Mouse (Mus musculus) layer of hippocampus, adult 8-10 months (tissue): ENCODE data around the gene H60b. TPM values are rescaled to one million over a fixed set of nuclear protein-coding genes. Genes with fewer than 3 reads are reported as not detected.
"Not testable (repeated sequence)": the region's sequence is repeated elsewhere in the genome, so short reads cannot be mapped to it uniquely, and the experiment has no call there.

Experiments used
- DNase-seq, 2 experiments: peaks; one replicate each; pipeline ENCODE4 v3.0.0; 2022; ENCODE audit warnings: low spot score in 2 of 2
- total RNA-seq, 4 experiments: library from RNA; stranded (reverse); gene quantifications; 2 replicates each; pipeline ENCODE4 v1.2.4; 2022

H60b gene
- total RNA-seq, 4 experiments from 2014 or later = not detected

- no peak for DNase-seq
These were observed 115.4 kb downstream of the H60b start for GRCm38 (mm10) chr10:22273684-22274305.

- no peak for DNase-seq
These were observed 116.2 kb downstream of the H60b start for GRCm38 (mm10) chr10:22274445-22275057.

GRCm38 (mm10) chr10:22278468-22278867, 120.1 kb downstream of the H60b start:
- DNase-seq = not testable (repeated sequence)

- no peak for DNase-seq
These were observed 124.4 kb downstream of the H60b start for GRCm38 (mm10) chr10:22282816-22283215.

GRCm38 (mm10) chr10:22295676-22296075, 137.3 kb downstream of the H60b start:
- DNase-seq = no peak

- no peak for DNase-seq
These were observed 138.8 kb downstream of the H60b start for GRCm38 (mm10) chr10:22297033-22297762.

GRCm38 (mm10) chr10:22297766-22298461, 139.5 kb downstream of the H60b start:
- DNase-seq = no peak

- DNase-seq = no peak
These were observed 140.9 kb downstream of the H60b start for GRCm38 (mm10) chr10:22299324-22299723.

GRCm38 (mm10) chr10:22301641-22302040, 143.3 kb downstream of the H60b start:
- DNase-seq = no peak

- DNase-seq = no peak
These were observed 144.1 kb downstream of the H60b start for GRCm38 (mm10) chr10:22302344-22303057.

GRCm38 (mm10) chr10:22303736-22304135, 145.3 kb downstream of the H60b start:
- DNase-seq = no peak

GRCm38 (mm10) chr10:22305801-22306200, 147.4 kb downstream of the H60b start:
- DNase-seq = no peak

GRCm38 (mm10) chr10:22306452-22306851, 148.1 kb downstream of the H60b start:
- no peak for DNase-seq

GRCm38 (mm10) chr10:22308221-22308620, 149.8 kb downstream of the H60b start:
- DNase-seq = no peak

GRCm38 (mm10) chr10:22322858-22323257, 164.5 kb downstream of the H60b start:
- DNase-seq = no peak

Other genes starting within 250 kb of the H60b start
- gene 4930444G20Rik, start 90.5 kb upstream of the H60b start, total RNA-seq = not detected
- gene E030030I06Rik, start 9.3 kb upstream of the H60b start, total RNA-seq = 1 to 10 TPM in 1 of 4 experiments, under 1 TPM in 2, not detected in 1; 0.57 to 2.1 (median 0.61) TPM
- not detected for gene Raet1e, start within 50 bp of the H60b start, total RNA-seq
- gene Raet1d, start 202.0 kb downstream of the H60b start, total RNA-seq = not detected